Mouse (Mus musculus) cerebellum, postnatal 4 days (tissue): ENCODE results near the gene Gm10521.
"Not testable (repeated sequence)": the region's sequence is repeated elsewhere in the genome, so short reads cannot be mapped to it uniquely, and the experiment has no call there.

Experiments
- DNase-seq, 2 experiments: peaks; one replicate each; pipeline ENCODE4 v3.0.0; 2022; ENCODE audit warnings: low spot score in 2 of 2, mixed read lengths in 1 of 2

The Gm10521 gene

DNA sequence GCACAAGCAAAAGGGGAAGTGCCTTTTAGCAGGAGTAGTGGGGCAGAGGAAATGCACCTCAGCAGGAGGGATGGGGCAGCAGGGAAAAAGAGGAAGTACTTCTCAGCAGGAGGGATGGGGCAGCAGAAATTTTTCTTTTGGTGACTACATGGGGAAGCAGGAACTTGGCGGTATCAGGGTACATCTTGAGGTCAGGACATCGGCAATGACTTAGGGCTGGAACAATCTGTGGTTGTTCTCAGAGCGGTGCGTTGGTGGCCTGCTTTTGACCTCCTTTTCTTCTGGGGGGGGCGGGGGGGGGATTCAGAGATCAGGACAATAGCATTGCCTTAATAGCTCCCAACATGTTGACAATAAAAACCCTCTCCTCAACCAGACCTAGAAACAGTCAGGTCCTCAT, at the start of gene Gm10521:
Gene Gm10521 (plus strand): TSS at position 301 of the 400 bp plus-strand sequence.
- DNase-seq: not testable (repeated sequence)

DNA sequence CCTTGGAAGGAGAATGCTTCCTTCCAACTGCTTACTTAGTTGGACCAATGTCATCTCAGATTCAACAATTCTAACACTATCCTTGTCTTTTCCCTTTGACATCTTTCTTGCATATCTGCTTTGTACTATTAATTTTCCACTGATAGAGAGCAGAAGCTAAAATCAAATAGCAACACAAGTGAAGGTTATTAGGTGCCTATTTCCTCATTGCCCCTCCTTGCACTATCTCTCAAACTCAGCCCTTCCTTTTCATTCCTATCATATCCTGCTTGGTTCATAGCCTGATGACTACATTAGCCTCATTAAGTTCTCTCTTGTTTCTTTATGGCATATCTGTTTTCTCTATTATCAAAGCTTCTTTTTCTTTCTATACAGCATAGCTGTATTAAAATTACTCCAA, 47.3 kb upstream of the Gm10521 start:
- no peak for DNase-seq

DNA sequence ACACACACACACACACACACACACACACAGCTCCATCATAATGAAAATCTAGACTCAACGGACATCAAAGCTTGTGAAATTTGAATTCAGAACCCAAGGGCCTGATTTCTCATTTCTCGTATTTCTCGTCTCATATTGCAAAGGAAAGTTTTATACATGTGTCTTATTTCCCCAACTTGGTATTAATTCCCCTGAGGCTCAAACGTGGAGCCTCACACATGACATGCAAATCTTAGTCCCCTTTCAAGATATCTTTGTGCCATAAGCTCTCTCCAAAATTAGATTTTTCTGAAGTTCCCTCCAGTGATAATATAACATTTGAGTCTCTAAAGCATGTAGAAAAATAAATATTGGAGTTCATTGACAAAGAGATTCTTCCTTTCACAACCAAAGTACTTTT, 46.7 kb upstream of the Gm10521 start:
- DNase-seq: no peak

DNA sequence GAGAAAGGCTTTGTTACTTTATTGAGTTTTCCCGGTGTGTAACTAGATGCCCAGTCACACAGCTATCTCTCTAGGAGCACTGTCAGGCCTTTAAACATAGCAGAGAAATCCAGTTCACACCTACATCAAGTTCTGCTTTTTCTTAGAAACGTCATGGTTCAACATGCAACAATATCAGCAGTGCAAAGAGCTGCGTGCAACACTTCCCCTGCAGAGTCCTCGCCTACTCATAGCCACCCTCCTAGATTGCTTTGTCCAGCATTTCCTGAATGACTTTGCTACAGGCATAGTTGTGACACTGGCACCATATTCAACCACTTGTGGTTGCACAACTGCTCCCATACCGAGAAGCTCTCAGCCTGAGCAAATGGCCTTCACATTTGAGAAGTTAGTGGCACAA, 46.0 kb upstream of the Gm10521 start:
- no peak for DNase-seq

DNA sequence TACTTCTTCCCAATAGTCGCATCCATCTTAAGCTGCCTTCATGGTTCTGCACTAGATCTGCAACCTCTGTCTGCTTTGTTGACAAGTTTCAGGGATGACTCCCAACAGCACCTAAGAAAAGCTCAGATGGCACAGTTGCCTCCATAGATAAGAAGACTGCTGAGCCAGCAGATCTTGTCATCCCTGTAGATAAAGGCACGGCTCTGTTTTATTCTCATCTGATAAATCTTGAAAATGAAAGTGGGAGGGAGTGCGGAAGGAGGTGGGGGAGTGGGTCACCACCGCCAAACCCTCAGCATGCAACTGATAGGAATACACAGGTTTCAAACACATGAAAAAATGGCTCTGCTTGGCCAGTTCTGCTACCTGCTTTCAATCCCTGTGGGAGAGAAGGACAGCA, 30.0 kb upstream of the Gm10521 start:
- DNase-seq: no peak

DNA sequence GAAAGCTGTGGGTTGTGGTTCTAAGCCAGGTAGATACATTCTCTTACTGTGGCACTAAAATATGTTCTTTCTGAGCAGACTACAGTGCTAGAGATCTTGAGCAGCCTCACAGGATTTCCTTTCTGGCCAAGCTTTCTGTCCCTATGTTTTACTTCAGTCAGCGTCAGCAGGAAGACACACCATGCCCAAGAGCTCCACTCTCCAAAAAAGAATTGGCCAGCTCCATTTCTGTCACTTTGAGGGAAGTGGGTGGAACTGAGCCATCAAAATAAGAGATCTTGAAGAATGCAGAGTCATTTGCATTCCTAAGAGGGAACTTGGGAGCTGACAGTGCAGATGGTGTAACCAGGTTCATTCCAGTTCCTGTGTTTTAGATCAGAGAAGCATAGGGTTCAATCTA, 8.5 kb upstream of the Gm10521 start:
- no peak for DNase-seq

DNA sequence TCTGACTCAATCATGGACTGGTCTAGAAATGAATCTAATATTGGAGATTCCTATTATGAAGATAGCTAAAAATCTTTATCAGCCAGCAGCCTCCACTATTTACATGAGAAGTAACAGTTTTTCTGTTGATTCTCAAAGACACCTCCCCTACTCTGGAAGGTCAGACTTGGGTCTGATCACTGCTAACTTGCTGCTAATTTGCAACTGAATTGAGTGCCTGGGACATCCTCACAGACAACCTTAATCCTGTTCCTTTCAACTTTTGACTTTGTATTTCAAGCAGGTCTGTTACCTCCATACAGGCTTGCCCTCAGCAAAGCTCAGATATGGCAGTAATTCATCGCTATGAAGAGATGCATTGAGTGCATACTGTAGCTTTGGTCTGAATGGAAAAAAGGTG, 8.5 kb downstream of the Gm10521 start:
- no peak for DNase-seq

DNA sequence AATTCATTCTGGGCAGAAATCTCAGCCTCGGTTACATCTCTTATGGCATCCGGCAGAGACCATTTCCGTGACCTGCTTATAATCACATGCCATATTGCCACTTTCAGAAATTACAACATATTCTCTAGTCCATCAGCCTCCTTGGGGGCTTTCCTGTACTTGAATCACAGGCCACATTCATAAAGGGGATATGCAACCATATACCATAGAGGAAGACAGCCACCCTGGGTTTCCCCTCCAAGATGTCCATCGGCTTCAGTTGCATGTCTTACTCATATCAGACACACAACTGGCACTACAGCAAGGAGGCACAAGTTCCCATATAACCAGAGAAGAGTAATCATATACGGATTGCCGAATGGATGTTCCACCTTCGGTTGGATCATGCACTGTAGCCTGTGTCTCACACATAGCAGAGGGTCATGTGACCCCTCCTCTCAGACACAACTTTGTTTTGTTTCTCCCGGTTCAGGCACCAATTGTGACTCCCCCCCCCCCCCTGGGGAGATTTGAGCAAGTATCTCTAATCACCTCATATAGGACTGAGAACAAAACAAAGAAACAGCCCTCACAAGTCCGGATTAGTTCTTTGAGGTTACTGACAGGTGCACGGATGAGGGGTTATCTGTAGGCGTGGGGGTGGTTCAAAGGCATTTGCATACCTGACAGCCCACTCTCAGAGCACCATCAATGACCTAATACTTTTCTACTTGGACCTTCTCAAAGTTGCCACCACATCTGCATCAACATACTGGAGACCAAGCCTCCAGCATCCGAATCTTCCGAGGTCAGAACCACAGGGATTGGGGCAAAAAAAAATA, 20.4 kb downstream of the Gm10521 start:
- DNase-seq: no peak

DNA sequence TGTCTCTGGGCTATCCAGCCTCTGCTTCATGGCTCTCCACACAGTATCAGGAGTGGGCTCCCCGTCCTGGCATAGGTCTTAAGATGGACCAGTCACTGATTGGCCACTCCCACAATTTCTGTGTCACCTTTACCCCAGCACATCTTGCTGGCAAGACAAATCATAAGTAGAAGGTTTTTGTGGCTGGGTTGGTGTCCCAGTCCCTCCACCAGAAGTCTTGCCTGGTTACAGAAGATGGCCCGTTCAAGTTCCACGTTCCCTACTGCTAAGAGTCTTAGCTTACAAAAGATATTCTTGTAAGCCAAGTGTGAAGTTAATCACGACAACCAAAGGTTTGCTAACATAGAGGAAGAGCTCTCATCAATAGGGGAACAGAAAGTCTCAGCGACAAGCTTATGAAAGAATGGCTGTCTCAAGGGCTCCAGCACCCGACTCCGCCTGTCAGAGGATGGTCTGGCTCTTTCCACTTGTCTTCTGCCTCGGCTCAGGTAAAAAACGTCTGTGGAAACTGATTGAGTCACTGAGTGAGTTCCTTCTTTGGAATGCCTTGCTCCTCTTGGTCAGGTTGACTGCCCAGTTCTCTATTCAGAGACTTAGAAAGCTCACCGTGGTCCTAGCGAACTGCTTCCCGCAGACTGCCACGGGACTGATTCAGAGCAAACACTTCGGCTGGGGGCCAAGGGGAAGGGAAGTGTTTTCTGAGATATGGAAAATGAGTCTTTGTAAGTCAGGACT, 22.0 kb downstream of the Gm10521 start, which contains the start of gene Slamf6:
Gene Slamf6 (plus strand): TSS at position 211 of the 735 bp plus-strand sequence.
- DNase-seq: no peak

DNA sequence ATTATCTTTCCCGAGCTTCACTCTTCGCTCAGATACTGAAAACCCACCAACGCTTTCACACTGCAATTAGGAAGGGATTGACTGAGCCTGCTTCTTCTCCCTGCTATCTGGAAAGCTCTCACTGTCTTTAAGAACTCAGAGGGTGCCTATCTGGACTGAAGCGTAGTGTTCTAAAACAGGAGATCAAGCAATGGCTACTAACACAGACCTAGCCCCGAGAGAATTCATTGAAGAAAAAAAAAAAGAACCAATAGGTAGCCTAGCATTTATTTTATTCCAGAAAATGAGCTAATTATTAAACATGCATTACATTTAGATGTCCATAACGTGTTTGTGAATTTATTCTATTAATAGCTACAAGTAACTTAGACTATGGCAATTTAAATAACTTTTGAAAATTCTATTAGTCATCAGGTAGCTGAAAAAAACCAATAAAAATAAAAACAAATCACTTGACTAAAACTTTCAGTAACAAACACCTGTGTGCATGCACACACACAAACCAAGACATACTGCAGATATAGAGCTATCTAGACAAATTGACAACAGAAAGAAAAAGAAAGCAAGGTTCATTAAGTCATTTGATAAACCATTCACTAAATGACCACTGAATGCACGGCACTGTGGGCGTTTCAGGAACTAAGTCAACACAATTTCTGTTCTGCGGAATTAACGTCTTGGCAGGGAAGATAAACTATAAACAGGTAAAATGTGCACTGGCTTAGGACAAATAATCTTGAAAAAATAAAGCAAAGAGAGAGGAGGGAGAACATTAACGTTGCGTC, 22.9 kb downstream of the Gm10521 start:
- DNase-seq: no peak

DNA sequence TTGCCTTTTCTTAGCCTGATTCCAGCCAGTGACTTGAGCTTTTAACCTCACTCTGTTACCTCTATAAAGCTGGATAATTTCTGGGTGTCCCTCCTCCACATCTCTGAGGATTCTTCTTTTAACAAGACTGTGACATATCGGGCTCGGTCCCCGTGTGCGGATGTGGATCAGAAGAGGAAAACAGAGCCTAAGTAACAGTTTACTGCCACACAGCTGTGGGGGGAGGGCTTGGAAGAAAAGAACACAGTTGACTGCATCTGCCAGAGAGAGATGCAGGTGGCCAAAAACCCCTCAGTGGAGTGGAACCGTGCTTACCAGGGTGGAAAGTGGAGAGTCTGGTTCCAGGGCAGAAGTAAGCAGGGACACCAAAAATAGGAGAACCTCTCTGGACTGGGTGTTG, 23.7 kb downstream of the Gm10521 start:
- no peak for DNase-seq

DNA sequence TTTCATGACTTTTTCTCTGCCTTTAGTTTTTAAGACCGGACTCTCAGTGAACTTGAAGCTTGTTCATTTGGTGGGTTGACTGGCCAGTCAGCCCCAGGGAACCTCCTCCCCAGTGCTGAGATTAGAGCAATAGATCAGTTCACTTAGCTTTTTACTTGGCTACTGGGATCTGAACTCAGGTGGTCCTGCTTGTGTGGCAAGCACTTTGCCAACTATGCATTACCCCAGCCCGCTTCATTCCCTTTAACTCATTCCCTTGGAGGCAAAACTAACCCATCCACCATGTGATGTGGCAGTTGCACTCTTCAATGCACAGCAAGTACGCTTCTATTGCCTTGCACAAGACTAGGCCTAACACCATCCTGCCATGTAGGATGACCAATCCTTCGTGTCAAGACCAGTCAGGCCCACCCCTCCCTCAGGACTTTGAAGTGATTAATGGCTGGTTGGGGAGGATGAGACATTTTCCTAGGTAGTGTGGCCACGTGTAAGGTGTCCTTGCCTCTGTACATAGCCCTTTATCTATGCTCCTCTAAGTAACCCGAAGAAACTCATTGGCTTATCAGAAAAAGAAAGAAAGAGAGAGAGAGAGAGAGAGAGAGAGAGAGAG, 24.5 kb downstream of the Gm10521 start:
- DNase-seq: no peak

DNA sequence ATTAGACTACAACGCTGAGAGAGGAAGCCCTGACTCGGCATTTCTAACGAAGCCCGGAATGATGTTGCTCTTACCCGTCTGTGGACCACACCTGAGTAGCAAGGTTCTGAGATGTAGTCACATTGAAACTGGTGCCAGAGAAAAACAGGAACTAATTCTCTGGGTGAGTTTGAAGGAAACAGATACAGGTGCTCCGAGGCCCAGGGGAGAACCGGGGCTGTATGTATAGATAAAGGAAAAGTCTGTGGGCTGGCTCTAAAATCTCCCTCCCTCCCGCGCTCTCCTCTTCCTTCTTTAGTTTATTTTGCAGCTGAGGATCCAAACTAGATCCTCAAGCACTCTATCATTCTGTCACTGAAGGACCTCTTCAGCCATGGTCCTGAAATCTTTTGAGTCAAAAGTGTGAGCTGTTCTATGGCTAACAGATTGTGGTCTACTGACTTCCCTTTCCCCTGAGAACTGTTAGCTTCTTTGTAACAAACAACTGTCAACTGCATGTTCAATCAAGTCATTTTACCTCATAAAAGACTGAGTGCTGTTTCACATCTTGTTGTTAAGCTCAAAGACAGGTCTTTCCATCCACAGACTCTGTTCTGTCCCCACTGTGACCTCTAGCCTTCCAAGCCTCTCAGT, 25.6 kb downstream of the Gm10521 start:
- no peak for DNase-seq

DNA sequence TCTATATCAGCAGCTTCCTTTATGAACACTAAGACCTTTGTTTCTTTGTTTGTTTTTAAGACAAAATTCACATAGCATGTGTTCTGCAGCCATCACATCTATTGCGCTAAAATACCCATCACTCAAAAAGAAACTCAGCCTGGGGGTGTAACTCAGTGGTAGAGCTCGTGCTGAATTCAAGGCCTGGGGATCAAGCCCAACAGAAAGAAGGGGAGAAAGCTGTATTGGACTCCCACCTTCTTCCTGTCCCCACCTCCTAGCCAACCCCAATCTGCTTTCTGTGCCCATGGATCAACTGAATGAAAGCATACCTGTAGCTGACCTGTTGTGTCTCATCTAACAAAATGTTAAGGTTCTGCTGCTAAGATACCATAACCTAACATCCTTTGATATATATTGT, 26.2 kb downstream of the Gm10521 start:
- DNase-seq: no peak

DNA sequence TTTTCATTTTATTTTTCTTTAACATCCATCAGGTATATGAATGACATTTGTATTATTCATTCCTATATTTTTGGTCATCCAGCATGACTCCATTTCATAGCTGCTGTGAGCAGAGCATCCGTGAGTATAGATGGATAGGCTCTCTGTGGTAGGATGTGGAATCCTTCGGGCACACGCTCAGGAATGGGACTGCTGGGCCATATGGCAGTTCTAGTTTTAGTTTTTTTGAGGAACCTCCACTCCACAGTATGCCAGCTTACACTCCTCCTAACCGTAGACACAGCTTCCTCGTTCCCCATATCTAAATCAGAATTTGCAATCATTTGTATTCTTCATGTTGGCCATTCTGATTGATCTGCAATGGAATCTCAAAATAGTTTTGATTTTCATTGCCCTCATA, 27.4 kb downstream of the Gm10521 start:
- no peak for DNase-seq

DNA sequence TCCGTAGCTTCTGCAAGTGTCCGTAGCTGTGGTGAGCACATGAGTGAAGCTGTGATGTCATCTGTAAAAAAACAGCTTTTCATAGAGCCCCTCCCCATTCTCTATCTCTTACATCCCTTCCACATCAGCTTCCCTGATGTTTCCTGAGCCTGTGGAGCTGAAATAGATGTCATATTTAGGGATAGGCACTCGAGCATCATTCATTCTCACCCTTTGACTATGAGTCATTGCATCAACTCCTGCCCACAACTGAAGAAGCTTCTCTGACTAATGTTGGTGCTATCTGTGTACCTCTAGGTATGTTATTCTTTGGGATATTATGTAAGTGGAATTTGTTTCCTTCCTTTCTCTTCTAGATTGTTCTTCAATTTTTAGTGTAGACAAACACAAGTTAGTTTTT, 29.4 kb downstream of the Gm10521 start:
- DNase-seq: no peak

DNA sequence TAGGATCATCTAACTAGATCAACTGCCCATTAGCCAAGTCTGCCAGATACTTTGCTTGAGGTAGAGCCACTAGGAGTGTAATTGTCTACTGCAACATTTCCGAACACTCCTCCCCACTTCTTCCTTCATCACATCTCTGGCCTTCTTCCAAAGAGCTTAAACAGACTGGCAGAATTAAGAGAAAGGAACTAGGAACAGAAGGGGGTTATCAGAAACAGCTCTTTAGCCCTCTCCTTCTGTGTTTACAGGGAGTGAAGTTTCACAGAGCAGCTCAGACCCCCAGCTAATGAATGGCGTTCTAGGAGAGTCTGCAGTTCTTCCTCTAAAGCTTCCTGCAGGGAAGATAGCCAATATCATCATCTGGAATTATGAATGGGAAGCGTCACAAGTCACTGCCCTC, 38.4 kb downstream of the Gm10521 start:
- no peak for DNase-seq

DNA sequence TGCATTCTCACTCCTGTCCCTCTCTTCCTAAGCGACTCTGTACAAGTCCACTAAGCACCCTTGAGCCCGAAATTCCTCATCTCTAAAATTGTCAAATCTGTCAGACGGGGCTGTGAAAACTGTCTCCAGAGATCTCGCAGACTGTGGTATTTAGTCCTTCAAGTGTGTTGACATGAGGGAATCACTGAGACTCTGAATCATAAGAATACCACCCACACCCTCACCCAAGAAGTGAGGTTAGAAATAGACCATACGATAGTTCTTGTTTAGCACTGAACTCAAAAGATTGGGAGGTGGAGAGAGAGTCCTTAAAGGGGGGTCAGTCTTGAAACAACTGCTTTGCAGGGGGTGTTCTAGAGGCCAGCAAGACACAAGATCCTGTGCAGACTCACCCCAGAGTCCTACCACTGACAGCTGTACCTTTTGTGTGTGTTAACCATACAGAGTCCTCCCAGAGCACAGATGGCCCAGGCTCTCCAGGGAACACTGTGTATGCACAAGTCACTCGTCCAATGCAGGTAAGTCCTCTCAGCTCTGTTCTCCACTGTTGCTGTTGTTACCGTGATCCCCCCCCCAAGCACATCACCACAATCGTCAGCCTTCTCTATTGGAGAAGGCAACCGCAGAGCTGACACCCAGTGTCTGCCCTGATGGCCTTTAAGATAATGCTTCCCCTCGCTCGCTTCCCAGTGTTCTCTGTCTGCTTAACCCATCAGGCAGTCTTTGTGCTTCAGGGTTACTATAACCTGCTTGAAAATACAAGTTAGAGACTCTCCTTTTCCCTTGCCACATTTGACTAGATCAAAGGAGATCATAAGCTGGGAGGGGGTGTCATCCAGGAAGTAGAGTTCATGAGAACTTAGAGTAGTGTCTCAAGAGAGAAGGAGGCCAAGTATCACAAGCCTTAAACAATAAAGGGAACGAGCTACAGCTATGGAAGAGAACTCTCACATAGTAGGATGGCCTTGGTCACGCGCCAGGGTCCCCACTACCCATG, 43.8 kb downstream of the Gm10521 start:
- DNase-seq: no peak

DNA sequence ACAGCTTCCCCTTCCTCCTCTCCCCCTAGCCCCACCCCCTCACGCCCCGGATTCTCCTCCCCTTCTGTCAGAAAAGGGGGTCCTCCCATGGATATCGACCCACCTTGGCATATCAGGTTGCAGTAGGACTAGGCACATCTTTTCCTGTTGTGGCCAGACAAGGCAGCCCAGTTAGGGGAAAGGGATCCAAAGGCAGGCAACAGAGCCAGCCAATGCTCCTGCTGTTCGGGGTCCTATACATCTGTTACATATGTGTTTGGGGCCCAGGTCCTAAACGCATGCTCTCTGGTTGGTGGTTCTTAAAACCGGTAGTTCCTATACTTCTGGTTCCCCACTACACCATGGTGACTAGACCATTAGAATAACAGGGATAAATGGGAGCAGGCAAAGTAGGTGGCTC, 45.2 kb downstream of the Gm10521 start:
- DNase-seq: no peak

DNA sequence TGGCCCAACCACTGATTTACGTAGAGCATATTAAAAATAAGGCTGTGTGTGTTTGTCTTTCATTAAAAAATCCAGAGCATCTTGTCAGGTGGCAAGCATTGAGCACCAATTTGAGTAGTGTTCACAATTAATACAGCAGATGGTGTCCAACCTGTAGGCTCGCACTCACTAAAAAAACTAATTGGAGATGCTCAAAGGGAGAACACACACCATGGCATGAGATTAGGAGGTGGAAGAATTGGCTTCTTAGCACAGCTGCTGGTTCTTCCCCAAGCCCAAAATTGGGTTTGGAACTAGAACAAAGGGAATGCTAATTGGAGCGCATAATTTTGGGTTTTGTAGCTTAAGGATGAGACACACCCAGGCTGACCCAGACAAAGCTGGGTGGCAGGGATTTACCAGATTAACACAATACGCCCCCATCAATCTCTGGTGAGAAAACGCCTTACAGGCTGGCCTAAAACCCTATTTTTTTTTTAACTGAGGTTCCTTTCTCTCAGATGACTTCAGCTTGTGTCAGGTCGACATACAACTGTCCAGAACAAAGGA, 51.1 kb downstream of the Gm10521 start:
- DNase-seq: no peak
